Mouse (Mus musculus): Measurements from ENCODE around the gene Sbds.

DNA sequence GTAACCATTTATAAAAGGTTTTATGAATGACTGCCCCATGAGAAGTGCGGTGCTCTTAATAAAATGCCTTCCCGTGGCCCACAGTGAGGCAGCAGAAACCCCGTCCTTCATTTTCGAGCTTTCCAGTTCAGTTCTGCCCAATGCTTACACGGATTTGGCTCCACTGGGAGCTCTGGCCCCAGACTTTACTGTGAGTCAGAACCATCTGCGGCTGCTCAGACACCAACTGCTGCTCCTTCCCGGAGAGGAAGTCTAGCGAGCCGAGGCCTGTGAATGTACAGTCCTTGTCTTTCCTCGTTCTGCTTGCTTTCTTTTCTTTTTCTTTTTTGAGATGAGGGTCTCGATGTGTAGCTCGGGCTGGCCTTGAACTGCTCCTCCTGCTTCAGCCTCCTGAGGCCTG, 35.4 kb upstream of the Sbds start:
- no peak for TF ChIP-seq POLR2A (IDR thresholded peaks at IDR 0.05; ENCODE audit: borderline replicate concordance, extremely low read depth, low read depth, low read length)
- no peak for TF ChIP-seq CTCF (IDR thresholded peaks at IDR 0.05; ENCODE audit: insufficient read depth, low read length)

All from lung, adult 2 months (tissue).